Mouse (Mus musculus): Measurements from ENCODE around the gene C1qtnf12. TPM values are rescaled to one million over a fixed set of nuclear protein-coding genes. Genes with fewer than 3 reads are reported as not detected.
A peak's percentile ranks its signal among the peaks of the same experiment; 100 is the strongest.

Gene C1qtnf12
- polyA plus RNA-seq (2014; fragmentation: Nextera tagmentation; extraction: Ambion mirVana) = 129 and 142 TPM in 2 replicates

DNA sequence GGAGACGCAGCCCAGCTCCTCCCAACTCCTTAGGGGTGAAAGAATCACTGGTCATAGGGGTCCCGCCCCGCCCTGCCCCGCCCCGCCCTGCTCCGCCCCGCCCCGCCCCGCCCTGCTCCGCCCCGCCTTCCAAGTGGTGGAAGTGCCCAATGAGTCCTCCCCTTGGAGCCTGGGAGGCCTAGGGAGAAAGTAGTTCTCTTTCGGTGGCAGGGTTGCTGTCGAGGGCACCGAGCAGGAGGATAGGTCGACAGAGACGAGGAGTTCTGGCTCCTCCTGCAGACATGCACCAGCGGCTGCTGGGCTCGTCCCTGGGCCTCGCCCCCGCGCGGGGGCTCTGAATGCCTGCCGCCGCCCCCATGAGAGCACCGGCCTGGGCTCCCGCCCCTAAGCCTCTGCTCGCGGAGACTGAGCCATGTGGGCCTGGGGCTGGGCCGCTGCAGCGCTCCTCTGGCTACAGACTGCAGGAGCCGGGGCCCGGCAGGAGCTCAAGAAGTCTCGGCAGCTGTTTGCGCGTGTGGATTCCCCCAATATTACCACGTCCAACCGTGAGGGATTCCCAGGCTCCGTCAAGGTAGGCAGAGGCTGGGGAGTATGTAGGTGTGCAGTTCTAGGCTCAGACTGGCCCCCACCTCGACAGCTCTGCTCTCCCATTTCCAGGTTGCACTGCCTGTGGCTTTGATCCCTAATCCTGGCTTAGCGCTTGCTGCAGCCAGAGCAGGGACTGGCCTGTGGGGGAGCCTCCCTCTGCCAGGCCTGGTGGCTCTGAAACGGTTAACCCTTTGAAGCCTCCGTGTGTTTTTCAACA is at the start of gene C1qtnf12:
Gene C1qtnf12, plus strand, starts transcription at position 152 of the 805 bp plus-strand sequence.
- 0 out of 2 replicates have a peak, but pooled peaks cover 10% of the 10 kb centered on the region for H3K4me1 ChIP-seq (ENCODE audit: control insufficient read depth, insufficient read depth, low read length)
- H3K27ac ChIP-seq (ENCODE audit: low read depth, low read length) = peak within 1 kb of the TSS; percentile 47
- peak within 1 kb of the TSS; percentile 60 for H3K9ac ChIP-seq (ENCODE audit: low read depth, low read length)
- peak within 1 kb of the TSS; percentile 53 for H3K4me3 ChIP-seq (ENCODE audit: low read length)
- peaks cover 42% of the 10 kb centered on the region for H3K36me3 ChIP-seq (ENCODE audit: control insufficient read depth, insufficient read depth, low read length)
- H3K9me3 ChIP-seq (ENCODE audit: control insufficient read depth, low read length) = no peaks in the 10 kb centered on the region
- no peaks in the 10 kb centered on the region for H3K27me3 ChIP-seq (ENCODE audit: control insufficient read depth, insufficient read depth, low read length)
- WGBS = under 1% methylated on average over 34 of the region's 42 CpGs
- ATAC-seq (ENCODE audit: low FRiP score, low TSS enrichment) = peak; percentile 89
- peak within 1 kb of the TSS; percentile 92 for H3K4me2 ChIP-seq (replicated peaks; ENCODE audit: low read depth, low read length)

DNA sequence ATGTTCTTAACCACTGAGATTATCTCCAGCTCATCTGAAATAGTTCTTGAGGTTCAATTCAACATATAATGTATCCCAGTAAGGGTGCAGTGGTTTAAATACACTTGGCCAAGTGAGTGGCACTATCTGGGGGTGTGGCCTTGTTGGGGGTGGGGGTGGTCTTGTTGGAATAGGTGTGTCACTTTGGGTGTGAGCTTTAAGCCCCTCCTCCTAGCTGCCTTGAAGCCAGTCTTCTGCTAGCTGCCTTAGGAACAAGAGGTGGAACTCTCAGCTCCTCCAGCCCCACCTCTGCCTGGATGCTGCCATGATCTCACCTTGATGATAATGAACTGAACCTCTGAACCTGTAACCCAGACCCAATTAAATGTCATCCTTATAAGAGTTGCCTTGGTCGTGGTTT is 30.1 kb upstream of the C1qtnf12 start:
- no peaks in the 10 kb centered on the region for H3K4me1 ChIP-seq (ENCODE audit: control insufficient read depth, insufficient read depth, low read length)
- no peak overlapping the region for H3K27ac ChIP-seq (ENCODE audit: low read depth, low read length)
- no peak overlapping the region for H3K4me3 ChIP-seq (ENCODE audit: low read length)
- ATAC-seq (ENCODE audit: low FRiP score, low TSS enrichment) = no peak
- 58% methylated on average over 1 of the region's 1 CpGs for WGBS
- H3K9ac ChIP-seq (ENCODE audit: low read depth, low read length) = no peak overlapping the region
- no peak overlapping the region for H3K4me2 ChIP-seq (replicated peaks; ENCODE audit: low read depth, low read length)
- no peaks in the 10 kb centered on the region for H3K27me3 ChIP-seq (ENCODE audit: control insufficient read depth, insufficient read depth, low read length)
- no peaks in the 10 kb centered on the region for H3K9me3 ChIP-seq (ENCODE audit: control insufficient read depth, low read length)
- no peaks in the 10 kb centered on the region for H3K36me3 ChIP-seq (ENCODE audit: control insufficient read depth, insufficient read depth, low read length)

DNA sequence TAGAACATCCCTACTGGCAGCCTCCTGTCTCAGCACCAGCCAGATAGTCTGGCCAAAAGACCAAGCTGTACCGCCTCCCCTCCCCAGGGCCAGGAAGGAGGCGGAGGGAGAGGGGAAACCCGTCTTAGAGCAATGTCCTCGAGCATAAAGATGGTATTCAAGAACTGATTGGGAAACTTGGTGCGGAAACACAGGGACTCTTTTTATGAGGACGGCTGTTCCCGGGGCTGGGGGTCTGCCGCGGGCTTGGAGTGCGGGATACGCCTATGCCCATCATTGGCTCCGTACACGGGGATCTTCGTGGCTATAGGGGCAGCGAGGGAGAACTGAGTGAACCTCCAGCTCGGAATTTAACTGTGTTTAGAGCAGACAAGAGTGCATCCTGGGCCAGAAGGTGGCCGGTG is 19.1 kb upstream of the C1qtnf12 start:
- Histone ChIP-seq H3K4me1 (ENCODE audit: control insufficient read depth, insufficient read depth, low read length) (peaks cover 12% of the 10 kb centered on the region), H3K27me3 (ENCODE audit: control insufficient read depth, insufficient read depth, low read length) (no peaks in the 10 kb centered on the region), H3K36me3 (ENCODE audit: control insufficient read depth, insufficient read depth, low read length) (peaks cover 18% of the 10 kb centered on the region; the same call in 1 of the 2 replicates), H3K9me3 (ENCODE audit: control insufficient read depth, low read length) (no peaks in the 10 kb centered on the region), H3K27ac (ENCODE audit: low read depth, low read length) (peak overlapping the region; percentile 57; the same call in 1 of the 2 replicates), H3K9ac (ENCODE audit: low read depth, low read length) (peak overlapping the region; percentile 95), H3K4me2 (replicated peaks; ENCODE audit: low read depth, low read length) (peak overlapping the region; percentile 87), H3K4me3 (ENCODE audit: low read length) (peak overlapping the region; percentile 99)
- WGBS = under 1% methylated on average over 17 of the region's 17 CpGs
- ATAC-seq (ENCODE audit: low FRiP score, low TSS enrichment) = peak; percentile 48

DNA sequence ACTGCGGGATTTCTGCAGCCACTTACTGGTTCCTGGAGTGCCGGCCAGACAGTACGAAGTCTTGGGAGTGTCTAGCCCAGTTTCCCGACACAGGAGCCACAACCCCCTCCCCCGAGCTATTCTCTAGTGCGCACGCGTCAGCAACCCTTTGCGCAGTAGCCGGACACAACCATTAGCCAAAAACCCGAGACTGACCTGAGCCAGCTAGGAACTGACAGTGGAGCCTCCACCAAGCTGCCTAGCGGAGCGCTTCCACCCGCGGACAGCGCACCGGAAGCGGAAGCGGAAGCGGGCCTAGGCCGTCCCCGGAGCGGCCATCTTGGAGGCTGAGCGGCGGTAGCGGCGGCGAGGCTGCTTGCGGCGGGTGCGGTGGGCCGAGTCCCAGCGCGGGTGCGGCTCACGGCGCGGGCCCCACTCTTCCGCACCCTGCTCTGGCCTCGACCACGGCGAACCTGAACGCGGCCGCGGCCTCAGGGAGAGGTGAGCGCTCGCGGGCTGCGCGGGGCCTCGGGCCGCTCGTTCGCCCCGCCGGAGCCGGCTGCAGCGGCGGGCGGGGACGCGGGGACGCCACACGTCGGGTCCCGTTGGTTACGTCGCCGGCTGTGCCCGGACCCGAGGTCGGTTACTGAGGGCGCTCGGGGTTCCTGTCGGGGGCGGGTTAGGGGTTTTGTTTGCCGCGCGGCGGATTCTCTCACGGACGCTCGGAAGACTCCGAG is 18.4 kb upstream of the C1qtnf12 start, which contains the start of gene Ube2j2:
Gene Ube2j2, plus strand, starts transcription at position 298 of the 716 bp plus-strand sequence.
- Histone ChIP-seq H3K4me3 (ENCODE audit: low read length) (peak within 1 kb of the TSS; percentile 99), H3K27me3 (ENCODE audit: control insufficient read depth, insufficient read depth, low read length) (no peaks in the 10 kb centered on the region), H3K36me3 (ENCODE audit: control insufficient read depth, insufficient read depth, low read length) (peaks cover 24% of the 10 kb centered on the region; the same call in 1 of the 2 replicates), H3K9me3 (ENCODE audit: control insufficient read depth, low read length) (no peaks in the 10 kb centered on the region), H3K4me1 (ENCODE audit: control insufficient read depth, insufficient read depth, low read length) (peaks cover 12% of the 10 kb centered on the region), H3K4me2 (replicated peaks; ENCODE audit: low read depth, low read length) (peak within 1 kb of the TSS; percentile 87), H3K27ac (ENCODE audit: low read depth, low read length) (peak within 1 kb of the TSS; percentile 57; the same call in 1 of the 2 replicates), H3K9ac (ENCODE audit: low read depth, low read length) (peak within 1 kb of the TSS; percentile 95)
- ATAC-seq (ENCODE audit: low FRiP score, low TSS enrichment) = peak; percentile 99
- under 1% methylated on average over 80 of the region's 85 CpGs for WGBS

DNA sequence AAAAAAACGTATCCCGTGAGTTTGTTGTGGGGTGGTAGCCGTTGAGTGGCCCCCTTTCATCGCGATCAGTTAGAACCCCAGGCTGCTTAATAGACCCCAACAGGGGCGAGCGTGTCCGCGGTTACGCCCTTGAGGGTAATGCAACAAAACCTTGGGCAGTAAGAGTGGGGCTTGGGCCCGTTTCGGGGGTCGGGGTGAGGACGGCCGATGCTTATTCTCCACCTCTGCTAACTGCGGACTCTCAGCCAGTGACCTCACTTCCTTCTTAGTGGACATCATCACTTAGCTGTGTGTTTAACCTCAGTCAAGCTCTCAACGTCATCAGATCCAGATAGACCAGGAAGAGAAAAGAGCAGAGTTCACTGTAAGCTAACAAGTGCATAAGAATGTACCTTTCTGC is 17.8 kb upstream of the C1qtnf12 start:
- WGBS = under 1% methylated on average over 17 of the region's 17 CpGs
- H3K27ac ChIP-seq (ENCODE audit: low read depth, low read length) = peak overlapping the region; percentile 42; the same call in 1 of the 2 replicates

DNA sequence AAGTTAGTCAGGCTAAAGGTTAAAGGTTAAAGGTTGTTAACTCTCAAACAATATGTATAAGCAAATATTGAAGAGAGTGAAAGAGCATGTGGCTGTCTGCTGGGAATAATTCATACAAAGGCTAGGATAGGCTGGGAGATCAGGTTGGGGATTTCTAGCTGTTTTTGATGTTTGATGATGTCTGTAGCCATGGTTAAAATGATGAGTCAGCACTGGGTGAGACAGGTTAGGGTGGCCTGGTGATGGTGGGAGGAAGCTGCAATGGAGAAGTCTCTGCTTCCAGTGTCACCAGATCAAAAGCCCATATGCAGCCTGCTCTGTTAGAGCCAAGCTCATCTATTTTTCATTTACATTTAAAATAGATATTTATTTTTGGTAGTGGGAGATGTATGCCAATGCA is 15.0 kb upstream of the C1qtnf12 start:
- peaks cover 12% of the 10 kb centered on the region for H3K4me1 ChIP-seq (ENCODE audit: control insufficient read depth, insufficient read depth, low read length)
- no peak for ATAC-seq (ENCODE audit: low FRiP score, low TSS enrichment)
- no peaks in the 10 kb centered on the region for H3K27me3 ChIP-seq (ENCODE audit: control insufficient read depth, insufficient read depth, low read length)
- peaks cover 58% of the 10 kb centered on the region for H3K36me3 ChIP-seq (ENCODE audit: control insufficient read depth, insufficient read depth, low read length)
- H3K4me2 ChIP-seq (replicated peaks; ENCODE audit: low read depth, low read length) = no peak overlapping the region
- no peak overlapping the region for H3K27ac ChIP-seq (ENCODE audit: low read depth, low read length)
- H3K9ac ChIP-seq (ENCODE audit: low read depth, low read length) = no peak overlapping the region
- no peaks in the 10 kb centered on the region for H3K9me3 ChIP-seq (ENCODE audit: control insufficient read depth, low read length)
- H3K4me3 ChIP-seq (ENCODE audit: low read length) = no peak overlapping the region

More for the DNA sequence above, 17.8 kb upstream of the C1qtnf12 start:
- H3K9ac ChIP-seq (ENCODE audit: low read depth, low read length) = peak overlapping the region; percentile 95
- H3K9me3 ChIP-seq (ENCODE audit: control insufficient read depth, low read length) = no peaks in the 10 kb centered on the region
- peaks cover 12% of the 10 kb centered on the region for H3K4me1 ChIP-seq (ENCODE audit: control insufficient read depth, insufficient read depth, low read length)
- H3K27me3 ChIP-seq (ENCODE audit: control insufficient read depth, insufficient read depth, low read length) = no peaks in the 10 kb centered on the region
- 0 out of 2 replicates have a peak, but pooled peaks have one; percentile 3 for ATAC-seq (ENCODE audit: low FRiP score, low TSS enrichment)
- peak overlapping the region; percentile 99 for H3K4me3 ChIP-seq (ENCODE audit: low read length)
- H3K4me2 ChIP-seq (replicated peaks; ENCODE audit: low read depth, low read length) = peak overlapping the region; percentile 87
- H3K36me3 ChIP-seq (ENCODE audit: control insufficient read depth, insufficient read depth, low read length) = peaks cover 30% of the 10 kb centered on the region

DNA sequence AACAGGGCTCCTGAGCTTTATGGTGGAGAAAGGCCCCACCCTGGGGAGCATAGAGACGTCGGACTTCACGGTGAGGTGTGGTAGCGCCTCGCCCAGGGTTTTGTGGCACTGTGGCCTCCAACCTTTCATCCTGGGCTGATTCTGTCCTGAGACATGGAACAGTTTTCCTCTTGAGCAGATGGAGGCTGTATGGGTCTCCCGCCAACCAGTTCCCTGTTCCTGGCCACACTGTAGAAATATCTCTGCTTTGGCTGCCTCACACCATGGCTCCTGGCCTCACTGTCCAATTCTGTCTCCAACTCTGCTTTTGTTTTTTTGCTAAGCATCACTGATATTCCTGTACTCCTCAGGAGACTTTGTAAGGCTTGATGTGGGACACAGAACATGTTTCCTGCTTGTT is 6.6 kb upstream of the C1qtnf12 start:
- no peak for ATAC-seq (ENCODE audit: low FRiP score, low TSS enrichment)
- Histone ChIP-seq H3K4me3 (ENCODE audit: low read length) (no peak overlapping the region), H3K4me1 (ENCODE audit: control insufficient read depth, insufficient read depth, low read length) (no peaks in the 10 kb centered on the region), H3K27ac (ENCODE audit: low read depth, low read length) (no peak overlapping the region), H3K9me3 (ENCODE audit: control insufficient read depth, low read length) (no peaks in the 10 kb centered on the region), H3K4me2 (replicated peaks; ENCODE audit: low read depth, low read length) (no peak overlapping the region), H3K9ac (ENCODE audit: low read depth, low read length) (no peak overlapping the region), H3K27me3 (ENCODE audit: control insufficient read depth, insufficient read depth, low read length) (no peaks in the 10 kb centered on the region), H3K36me3 (ENCODE audit: control insufficient read depth, insufficient read depth, low read length) (peaks cover 80% of the 10 kb centered on the region)
- 97% methylated on average over 6 of the region's 6 CpGs for WGBS

DNA sequence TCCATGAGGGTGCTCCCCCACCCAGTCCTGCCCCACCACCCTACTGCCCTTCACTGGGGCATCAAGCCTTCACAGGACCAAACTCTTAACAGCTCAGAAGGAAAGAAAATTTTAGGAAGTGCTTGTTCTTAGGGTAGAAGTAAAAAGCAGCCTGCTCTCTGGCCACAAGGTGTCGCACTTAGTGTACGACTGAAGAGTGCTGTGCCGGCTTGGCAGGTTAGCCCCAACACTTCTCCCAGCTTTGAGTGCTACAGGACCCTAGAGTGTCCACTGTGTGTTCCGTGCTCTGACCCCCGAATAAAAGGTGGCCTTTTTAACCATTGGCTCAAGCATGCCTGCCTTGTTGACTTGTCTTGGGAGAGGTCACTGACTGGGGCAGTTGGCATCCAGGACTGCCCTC is 2.8 kb upstream of the C1qtnf12 start:
- H3K36me3 ChIP-seq (ENCODE audit: control insufficient read depth, insufficient read depth, low read length) = peaks cover 48% of the 10 kb centered on the region
- WGBS = 7% methylated on average over 5 of the region's 5 CpGs
- no peak overlapping the region for H3K27ac ChIP-seq (ENCODE audit: low read depth, low read length)
- no peak overlapping the region for H3K4me2 ChIP-seq (replicated peaks; ENCODE audit: low read depth, low read length)
- no peaks in the 10 kb centered on the region for H3K27me3 ChIP-seq (ENCODE audit: control insufficient read depth, insufficient read depth, low read length)
- 0 out of 2 replicates have a peak, but pooled peaks cover 10% of the 10 kb centered on the region for H3K4me1 ChIP-seq (ENCODE audit: control insufficient read depth, insufficient read depth, low read length)
- peak; percentile 32; the same call in 1 of the 2 replicates for ATAC-seq (ENCODE audit: low FRiP score, low TSS enrichment)
- H3K4me3 ChIP-seq (ENCODE audit: low read length) = no peak overlapping the region
- H3K9me3 ChIP-seq (ENCODE audit: control insufficient read depth, low read length) = no peaks in the 10 kb centered on the region
- no peak overlapping the region for H3K9ac ChIP-seq (ENCODE audit: low read depth, low read length)
